Mouse (Mus musculus): ENCODE results near the gene Copa. TPM values are rescaled to one million over a fixed set of nuclear protein-coding genes. Genes with fewer than 3 reads are reported as not detected.
A peak's percentile ranks its signal among the peaks of the same experiment; 100 is the strongest.

Copa gene
- polyA plus RNA-seq, 1 experiment from 2014 or later, result 183 TPM

GRCm38 (mm10) chr1:172147835-172148278 is 65.5 kb downstream of the Copa start, which contains the start of gene Dcaf8:
Dcaf8 (plus strand) TSS chr1:172148084.
- ATAC-seq (ENCODE audit: low read depth), result peak; percentile 99
- WGBS, result under 1% methylated on average over 42 of the region's 42 CpGs
- Histone ChIP-seq H3K4me3 (peak within 1 kb of the TSS; percentile 67), H3K27me3 (no peaks in the 10 kb centered on the region), H3K4me2 (peak within 1 kb of the TSS; percentile 78), H3K4me1 (replicated peaks) (peaks cover 38% of the 10 kb centered on the region), H3K9me3 (no peaks in the 10 kb centered on the region), H3K9ac (peak within 1 kb of the TSS; percentile 88), H3K36me3 (peaks cover 24% of the 10 kb centered on the region), H3K27ac (replicated peaks) (peak within 1 kb of the TSS; percentile 92)

- H3K4me2 ChIP-seq, result peak overlapping the region; percentile 78
- peak overlapping the region; percentile 88 for H3K9ac ChIP-seq
- peak overlapping the region; percentile 67 for H3K4me3 ChIP-seq
- H3K27me3 ChIP-seq, result no peaks in the 10 kb centered on the region
- peaks cover 30% of the 10 kb centered on the region for H3K36me3 ChIP-seq
- peaks cover 38% of the 10 kb centered on the region for H3K4me1 ChIP-seq (replicated peaks)
- WGBS, result under 1% methylated on average over 40 of the region's 40 CpGs
- H3K27ac ChIP-seq (replicated peaks), result peak overlapping the region; percentile 92
- no peaks in the 10 kb centered on the region for H3K9me3 ChIP-seq
- peak; percentile 64 for ATAC-seq (ENCODE audit: low read depth)
These were observed 66.1 kb downstream of the Copa start for GRCm38 (mm10) chr1:172148279-172148954.

GRCm38 (mm10) chr1:172148955-172149815 is 66.9 kb downstream of the Copa start:
- no peak for ATAC-seq (ENCODE audit: low read depth)
- H3K27me3 ChIP-seq, result no peaks in the 10 kb centered on the region
- peaks cover 37% of the 10 kb centered on the region for H3K36me3 ChIP-seq
- peaks cover 38% of the 10 kb centered on the region for H3K4me1 ChIP-seq (replicated peaks)
- peak overlapping the region; percentile 88 for H3K9ac ChIP-seq
- no peaks in the 10 kb centered on the region for H3K9me3 ChIP-seq
- peak overlapping the region; percentile 92 for H3K27ac ChIP-seq (replicated peaks)
- H3K4me2 ChIP-seq, result peak overlapping the region; percentile 78
- peak overlapping the region; percentile 67 for H3K4me3 ChIP-seq
- 18% methylated on average over 19 of the region's 19 CpGs for WGBS

GRCm38 (mm10) chr1:172154536-172154935 is 72.2 kb downstream of the Copa start:
- H3K27ac ChIP-seq (replicated peaks), result no peak overlapping the region
- peaks cover 23% of the 10 kb centered on the region for H3K4me1 ChIP-seq (replicated peaks)
- no peak overlapping the region for H3K4me3 ChIP-seq
- H3K9me3 ChIP-seq, result no peaks in the 10 kb centered on the region
- H3K4me2 ChIP-seq, result no peak overlapping the region
- H3K36me3 ChIP-seq, result peaks cover 66% of the 10 kb centered on the region
- 87% methylated on average over 3 of the region's 3 CpGs for WGBS
- no peaks in the 10 kb centered on the region for H3K27me3 ChIP-seq
- no peak for ATAC-seq (ENCODE audit: low read depth)
- H3K9ac ChIP-seq, result no peak overlapping the region

- ATAC-seq (ENCODE audit: low read depth), result no peak
- H3K9ac ChIP-seq, result no peak overlapping the region
- peaks cover 15% of the 10 kb centered on the region for H3K4me1 ChIP-seq (replicated peaks)
- no peak overlapping the region for H3K4me3 ChIP-seq
- WGBS, result 94% methylated on average over 3 of the region's 3 CpGs
- peaks cover 62% of the 10 kb centered on the region for H3K36me3 ChIP-seq
- H3K27ac ChIP-seq (replicated peaks), result no peak overlapping the region
- H3K4me2 ChIP-seq, result no peak overlapping the region
- H3K27me3 ChIP-seq, result no peaks in the 10 kb centered on the region
- H3K9me3 ChIP-seq, result no peaks in the 10 kb centered on the region
These were observed 73.2 kb downstream of the Copa start for GRCm38 (mm10) chr1:172155518-172155917.

GRCm38 (mm10) chr1:172159970-172160369 is 77.6 kb downstream of the Copa start:
- Histone ChIP-seq H3K27ac (replicated peaks) (no peak overlapping the region), H3K9ac (no peak overlapping the region), H3K27me3 (no peaks in the 10 kb centered on the region), H3K9me3 (no peaks in the 10 kb centered on the region), H3K4me3 (no peak overlapping the region), H3K36me3 (peaks cover 21% of the 10 kb centered on the region), H3K4me1 (replicated peaks) (peaks cover 9% of the 10 kb centered on the region), H3K4me2 (no peak overlapping the region)
- 80% methylated on average over 4 of the region's 4 CpGs for WGBS
- ATAC-seq (ENCODE audit: low read depth), result no peak

- Histone ChIP-seq H3K27me3 (no peaks in the 10 kb centered on the region), H3K36me3 (peaks cover 19% of the 10 kb centered on the region), H3K27ac (replicated peaks) (no peak overlapping the region), H3K9me3 (no peaks in the 10 kb centered on the region), H3K4me3 (no peak overlapping the region), H3K4me2 (no peak overlapping the region), H3K4me1 (replicated peaks) (peaks cover 9% of the 10 kb centered on the region), H3K9ac (no peak overlapping the region)
- no peak for ATAC-seq (ENCODE audit: low read depth)
These were observed 78.2 kb downstream of the Copa start for GRCm38 (mm10) chr1:172160508-172160907.

- Histone ChIP-seq H3K9ac (no peak overlapping the region), H3K4me2 (no peak overlapping the region), H3K27me3 (no peaks in the 10 kb centered on the region), H3K4me3 (no peak overlapping the region), H3K4me1 (replicated peaks) (peaks cover 9% of the 10 kb centered on the region), H3K36me3 (peaks cover 22% of the 10 kb centered on the region), H3K9me3 (no peaks in the 10 kb centered on the region), H3K27ac (replicated peaks) (no peak overlapping the region)
- no peak for ATAC-seq (ENCODE audit: low read depth)
- WGBS, result 97% methylated on average over 1 of the region's 1 CpGs
These were observed 79.7 kb downstream of the Copa start for GRCm38 (mm10) chr1:172162009-172162408.

- Histone ChIP-seq H3K27me3 (no peaks in the 10 kb centered on the region), H3K9ac (no peak overlapping the region), H3K27ac (replicated peaks) (no peak overlapping the region), H3K4me3 (no peak overlapping the region), H3K4me1 (replicated peaks) (peaks cover 9% of the 10 kb centered on the region), H3K9me3 (no peaks in the 10 kb centered on the region), H3K4me2 (no peak overlapping the region), H3K36me3 (peaks cover 31% of the 10 kb centered on the region)
- ATAC-seq (ENCODE audit: low read depth), result no peak
- 82% methylated on average over 6 of the region's 6 CpGs for WGBS
These were observed 80.6 kb downstream of the Copa start for GRCm38 (mm10) chr1:172162959-172163358.

- ATAC-seq (ENCODE audit: low read depth), result no peak
- H3K36me3 ChIP-seq, result peaks cover 71% of the 10 kb centered on the region
- H3K9me3 ChIP-seq, result no peaks in the 10 kb centered on the region
- H3K9ac ChIP-seq, result no peak overlapping the region
- no peak overlapping the region for H3K4me3 ChIP-seq
- H3K27me3 ChIP-seq, result no peaks in the 10 kb centered on the region
- peaks cover 9% of the 10 kb centered on the region for H3K4me1 ChIP-seq (replicated peaks)
- 72% methylated on average over 5 of the region's 5 CpGs for WGBS
- H3K4me2 ChIP-seq, result no peak overlapping the region
- H3K27ac ChIP-seq (replicated peaks), result no peak overlapping the region
These were observed 85.6 kb downstream of the Copa start for GRCm38 (mm10) chr1:172167911-172168310.

GRCm38 (mm10) chr1:172169809-172170208 is 87.5 kb downstream of the Copa start:
- H3K27ac ChIP-seq (replicated peaks), result no peak overlapping the region
- H3K4me2 ChIP-seq, result no peak overlapping the region
- peaks cover 89% of the 10 kb centered on the region for H3K36me3 ChIP-seq
- H3K9me3 ChIP-seq, result no peaks in the 10 kb centered on the region
- no peak overlapping the region for H3K9ac ChIP-seq
- 98% methylated on average over 5 of the region's 5 CpGs for WGBS
- no peak overlapping the region for H3K4me3 ChIP-seq
- H3K27me3 ChIP-seq, result no peaks in the 10 kb centered on the region
- ATAC-seq (ENCODE audit: low read depth), result no peak
- H3K4me1 ChIP-seq (replicated peaks), result no peaks in the 10 kb centered on the region
